Mouse (Mus musculus): ENCODE results near the gene Mpp4.
A peak's percentile ranks its signal among the peaks of the same experiment; 100 is the strongest.

Mpp4 gene

GRCm38 (mm10) chr1:59163030-59163461 is at the start of gene Mpp4:
TSS of gene Mpp4 (minus strand) at chr1:59163389.
- DNase-seq = no peak

- DNase-seq = no peak
Observed at GRCm38 (mm10) chr1:59212951-59213350, 49.8 kb upstream of the Mpp4 start.

- DNase-seq = peak; percentile 32
Observed at GRCm38 (mm10) chr1:59212076-59212779, 49.0 kb upstream of the Mpp4 start.

- peak; percentile 39 for DNase-seq
Observed at GRCm38 (mm10) chr1:59211651-59212050, 48.5 kb upstream of the Mpp4 start.

GRCm38 (mm10) chr1:59208331-59208730 is 45.1 kb upstream of the Mpp4 start:
- DNase-seq = no peak

GRCm38 (mm10) chr1:59204489-59204888 is 41.3 kb upstream of the Mpp4 start:
- DNase-seq = no peak

GRCm38 (mm10) chr1:59202367-59202766 is 39.2 kb upstream of the Mpp4 start:
- no peak for DNase-seq

GRCm38 (mm10) chr1:59201561-59201960 is 38.4 kb upstream of the Mpp4 start:
- no peak for DNase-seq

GRCm38 (mm10) chr1:59200960-59201359 is 37.8 kb upstream of the Mpp4 start:
- DNase-seq = no peak

GRCm38 (mm10) chr1:59194979-59195378 is 31.8 kb upstream of the Mpp4 start:
- DNase-seq = no peak

GRCm38 (mm10) chr1:59187786-59188185 is 24.6 kb upstream of the Mpp4 start:
- DNase-seq = no peak

GRCm38 (mm10) chr1:59186317-59186716 is 23.1 kb upstream of the Mpp4 start:
- no peak for DNase-seq

- no peak for DNase-seq
Observed at GRCm38 (mm10) chr1:59185410-59185809, 22.2 kb upstream of the Mpp4 start.

- no peak for DNase-seq
Observed at GRCm38 (mm10) chr1:59183045-59183444, 19.9 kb upstream of the Mpp4 start.

- no peak for DNase-seq
Observed at GRCm38 (mm10) chr1:59182373-59182772, 19.2 kb upstream of the Mpp4 start.

GRCm38 (mm10) chr1:59180003-59180402 is 16.8 kb upstream of the Mpp4 start:
- no peak for DNase-seq

GRCm38 (mm10) chr1:59178401-59178800 is 15.2 kb upstream of the Mpp4 start:
- DNase-seq = no peak

- DNase-seq = no peak
Observed at GRCm38 (mm10) chr1:59174514-59175373, 11.6 kb upstream of the Mpp4 start.

- DNase-seq = no peak
Observed at GRCm38 (mm10) chr1:59173023-59173422, 9.8 kb upstream of the Mpp4 start.

- no peak for DNase-seq
Observed at GRCm38 (mm10) chr1:59171875-59172274, 8.7 kb upstream of the Mpp4 start.

GRCm38 (mm10) chr1:59170290-59170689 is 7.1 kb upstream of the Mpp4 start:
- DNase-seq = no peak

- DNase-seq = no peak
Observed at GRCm38 (mm10) chr1:59169586-59169985, 6.4 kb upstream of the Mpp4 start.

- no peak for DNase-seq
Observed at GRCm38 (mm10) chr1:59168556-59168955, 5.4 kb upstream of the Mpp4 start.
